Mouse (Mus musculus) frontal cortex, postnatal 10 days (tissue): Measurements from ENCODE around the gene Arid2.

Experiments used
- DNase-seq, 2 experiments: peaks; one replicate each; pipeline ENCODE4 v3.0.0; 2022; ENCODE audit warnings: low spot score in 2 of 2, mixed read lengths in 1 of 2

Gene Arid2

GRCm38 (mm10) chr15:96344591-96345285 is 57.4 kb downstream of the Arid2 start:
- DNase-seq: no peak

GRCm38 (mm10) chr15:96345312-96345849 is 58.1 kb downstream of the Arid2 start:
- DNase-seq: no peak

GRCm38 (mm10) chr15:96351432-96351831 is 64.1 kb downstream of the Arid2 start:
- DNase-seq: no peak

- DNase-seq: no peak
Observed at GRCm38 (mm10) chr15:96358871-96359270, 71.6 kb downstream of the Arid2 start.

GRCm38 (mm10) chr15:96360614-96361013 is 73.3 kb downstream of the Arid2 start:
- no peak for DNase-seq

GRCm38 (mm10) chr15:96365351-96365750 is 78.0 kb downstream of the Arid2 start:
- DNase-seq: no peak

- no peak for DNase-seq
Observed at GRCm38 (mm10) chr15:96366176-96366963, 79.1 kb downstream of the Arid2 start.

GRCm38 (mm10) chr15:96371311-96371710 is 84.0 kb downstream of the Arid2 start:
- no peak for DNase-seq

- DNase-seq: no peak
Observed at GRCm38 (mm10) chr15:96372628-96373027, 85.3 kb downstream of the Arid2 start.

GRCm38 (mm10) chr15:96373161-96373560 is 85.8 kb downstream of the Arid2 start:
- no peak for DNase-seq

- DNase-seq: no peak
Observed at GRCm38 (mm10) chr15:96376214-96376613, 88.9 kb downstream of the Arid2 start.

GRCm38 (mm10) chr15:96377263-96377662 is 89.9 kb downstream of the Arid2 start:
- DNase-seq: no peak

- no peak for DNase-seq
Observed at GRCm38 (mm10) chr15:96377701-96378100, 90.4 kb downstream of the Arid2 start.

GRCm38 (mm10) chr15:96382223-96382622 is 94.9 kb downstream of the Arid2 start:
- DNase-seq: no peak

- DNase-seq: no peak
Observed at GRCm38 (mm10) chr15:96388565-96388964, 101.2 kb downstream of the Arid2 start.

- DNase-seq: no peak
Observed at GRCm38 (mm10) chr15:96392878-96393277, 105.6 kb downstream of the Arid2 start.

GRCm38 (mm10) chr15:96395071-96395470 is 107.8 kb downstream of the Arid2 start:
- DNase-seq: no peak

- no peak for DNase-seq
Observed at GRCm38 (mm10) chr15:96396641-96397344, 109.5 kb downstream of the Arid2 start.

- DNase-seq: no peak
Observed at GRCm38 (mm10) chr15:96398333-96398732, 111.0 kb downstream of the Arid2 start.

- DNase-seq: no peak
Observed at GRCm38 (mm10) chr15:96405548-96405947, 118.2 kb downstream of the Arid2 start.

- no peak for DNase-seq
Observed at GRCm38 (mm10) chr15:96406253-96406652, 118.9 kb downstream of the Arid2 start.

GRCm38 (mm10) chr15:96407151-96407550 is 119.8 kb downstream of the Arid2 start:
- no peak for DNase-seq
